Mouse (Mus musculus) erythroblast, embryonic 14.5 days (primary cell): Measurements from ENCODE around the gene Tgfb1. TPM values are rescaled to one million over a fixed set of nuclear protein-coding genes. Genes with fewer than 3 reads are reported as not detected.

Experiments used
- H3K27me3 ChIP-seq: 2 replicates; pipeline ENCODE4 v1.6.1; 2012; ENCODE audit warnings: inconsistent platforms; ENCODE audit not compliant: control insufficient read depth
- H3K36me3 ChIP-seq: 2 replicates; pipeline ENCODE4 v1.6.1; 2012; ENCODE audit warnings: mild to moderate bottlenecking, inconsistent platforms; ENCODE audit not compliant: control insufficient read depth
- H3K4me1 ChIP-seq: 2 replicates; pipeline ENCODE4 v1.6.1; 2012; ENCODE audit warnings: inconsistent platforms; ENCODE audit not compliant: control insufficient read depth
- H3K4me3 ChIP-seq: replicated peaks from 2 replicates; pipeline ENCODE3; 2012; ENCODE audit warnings: moderate library complexity, mild to moderate bottlenecking, inconsistent platforms
- H3K9me3 ChIP-seq: 2 replicates; pipeline ENCODE4 v1.6.1; 2012; ENCODE audit warnings: low read length, inconsistent platforms, mixed read lengths; ENCODE audit not compliant: control insufficient read depth
- GATA1 ChIP-seq: IDR thresholded peaks from 2 replicates; pipeline ENCODE4 v1.6.1; 2012; ENCODE audit warnings: low read length, inconsistent platforms, mixed read lengths
- TAL1 ChIP-seq: IDR thresholded peaks from 3 replicates; pipeline ENCODE4 v1.6.1; 2012; ENCODE audit warnings: low read length, inconsistent platforms, mixed read lengths
- polyA plus RNA-seq: library from polyadenylated mRNA; stranded (reverse); fragments of >175 nt; gene quantifications from 2 replicates; pipeline ENCODE4 v1.2.3, GENCODE M21; 2012

Gene Tgfb1
- polyA plus RNA-seq, 1 experiment = 23.6 TPM

- Histone ChIP-seq H3K4me1 (peaks cover 34% of the 10 kb centered on the region), H3K9me3 (no peaks in the 10 kb centered on the region), H3K36me3 (peaks cover 82% of the 10 kb centered on the region), H3K4me3 (no peak overlapping the region), H3K27me3 (no peaks in the 10 kb centered on the region; the same call in 1 of the 2 replicates)
- TF ChIP-seq GATA1 (no peak), TAL1 (no peak)
Observed at GRCm38 (mm10) chr7:25694104-25694503, 7.3 kb downstream of the Tgfb1 start.

DNA sequence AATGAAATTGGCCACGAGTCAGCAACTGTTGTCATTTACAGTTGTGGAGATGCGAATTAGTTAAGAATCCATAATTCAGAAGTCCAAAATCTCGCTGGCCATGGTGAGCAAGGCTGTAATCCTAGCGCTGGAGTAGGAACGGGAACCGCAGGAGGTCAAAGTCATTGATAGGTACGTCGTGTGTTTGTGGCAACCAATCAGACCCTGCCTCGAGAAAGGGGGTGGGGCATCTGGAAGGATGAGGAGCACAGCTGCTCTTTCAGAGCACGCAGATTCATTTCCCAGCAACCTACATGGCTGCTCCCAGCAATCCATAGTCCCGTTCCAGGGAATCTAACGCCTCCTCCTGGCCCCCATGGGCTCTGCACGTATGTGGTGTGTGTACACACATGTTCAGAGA, 13.0 kb downstream of the Tgfb1 start:
- no peak overlapping the region for H3K4me3 ChIP-seq
- no peak for TF ChIP-seq TAL1
- peaks cover 88% of the 10 kb centered on the region for H3K36me3 ChIP-seq

GRCm38 (mm10) chr7:25700732-25701131, 13.9 kb downstream of the Tgfb1 start:
- H3K27me3 ChIP-seq = no peaks in the 10 kb centered on the region
- no peak overlapping the region for H3K4me3 ChIP-seq
- peaks cover 21% of the 10 kb centered on the region for H3K9me3 ChIP-seq
- H3K36me3 ChIP-seq = peaks cover 88% of the 10 kb centered on the region
- H3K4me1 ChIP-seq = peaks cover 21% of the 10 kb centered on the region
- TF ChIP-seq TAL1 (no peak), GATA1 (no peak)

More for the DNA sequence above, 13.0 kb downstream of the Tgfb1 start:
- peaks cover 17% of the 10 kb centered on the region for H3K4me1 ChIP-seq
- peaks cover 21% of the 10 kb centered on the region for H3K9me3 ChIP-seq
- H3K27me3 ChIP-seq = no peaks in the 10 kb centered on the region

- peaks cover 89% of the 10 kb centered on the region for H3K36me3 ChIP-seq
- no peak overlapping the region for H3K4me3 ChIP-seq
- peaks cover 21% of the 10 kb centered on the region for H3K9me3 ChIP-seq
- TF ChIP-seq GATA1 = no peak
- TF ChIP-seq TAL1 = no peak
- H3K27me3 ChIP-seq = no peaks in the 10 kb centered on the region
- H3K4me1 ChIP-seq = peaks cover 22% of the 10 kb centered on the region
Observed at GRCm38 (mm10) chr7:25702350-25702749, 15.5 kb downstream of the Tgfb1 start.

DNA sequence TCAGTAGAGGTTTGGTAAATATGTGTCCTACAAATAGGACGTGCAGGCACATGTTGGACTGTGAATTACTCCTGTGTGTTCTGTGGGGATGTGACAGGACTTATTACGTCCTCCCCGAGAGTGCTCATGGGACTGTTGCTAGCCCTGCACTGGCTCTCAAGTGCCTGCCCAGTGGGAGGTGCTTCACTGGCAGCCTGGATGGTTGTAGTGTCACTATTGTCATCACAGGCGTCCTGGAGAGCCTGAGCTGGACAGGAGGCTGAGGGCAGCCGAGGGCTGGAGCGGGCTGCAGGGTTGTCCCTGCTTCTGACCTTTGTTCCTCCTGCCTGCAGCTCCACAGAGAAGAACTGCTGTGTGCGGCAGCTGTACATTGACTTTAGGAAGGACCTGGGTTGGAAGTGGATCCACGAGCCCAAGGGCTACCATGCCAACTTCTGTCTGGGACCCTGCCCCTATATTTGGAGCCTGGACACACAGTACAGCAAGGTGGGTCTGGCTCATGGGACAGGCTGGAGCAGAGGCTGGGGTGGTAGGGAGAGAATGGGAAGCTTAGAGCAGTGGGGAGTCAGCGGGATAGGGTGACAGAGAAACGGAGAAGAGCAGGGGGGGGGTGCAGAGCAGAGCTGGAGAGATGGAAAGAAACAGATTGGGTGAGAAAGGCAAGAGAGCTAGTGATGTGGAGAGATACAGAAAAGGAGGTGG, 17.1 kb downstream of the Tgfb1 start:
- H3K36me3 ChIP-seq = peaks cover 81% of the 10 kb centered on the region
- H3K27me3 ChIP-seq = no peaks in the 10 kb centered on the region
- TF ChIP-seq GATA1 (no peak), TAL1 (no peak)
- H3K4me3 ChIP-seq = no peak overlapping the region
- peaks cover 21% of the 10 kb centered on the region for H3K9me3 ChIP-seq
- peaks cover 27% of the 10 kb centered on the region for H3K4me1 ChIP-seq

DNA sequence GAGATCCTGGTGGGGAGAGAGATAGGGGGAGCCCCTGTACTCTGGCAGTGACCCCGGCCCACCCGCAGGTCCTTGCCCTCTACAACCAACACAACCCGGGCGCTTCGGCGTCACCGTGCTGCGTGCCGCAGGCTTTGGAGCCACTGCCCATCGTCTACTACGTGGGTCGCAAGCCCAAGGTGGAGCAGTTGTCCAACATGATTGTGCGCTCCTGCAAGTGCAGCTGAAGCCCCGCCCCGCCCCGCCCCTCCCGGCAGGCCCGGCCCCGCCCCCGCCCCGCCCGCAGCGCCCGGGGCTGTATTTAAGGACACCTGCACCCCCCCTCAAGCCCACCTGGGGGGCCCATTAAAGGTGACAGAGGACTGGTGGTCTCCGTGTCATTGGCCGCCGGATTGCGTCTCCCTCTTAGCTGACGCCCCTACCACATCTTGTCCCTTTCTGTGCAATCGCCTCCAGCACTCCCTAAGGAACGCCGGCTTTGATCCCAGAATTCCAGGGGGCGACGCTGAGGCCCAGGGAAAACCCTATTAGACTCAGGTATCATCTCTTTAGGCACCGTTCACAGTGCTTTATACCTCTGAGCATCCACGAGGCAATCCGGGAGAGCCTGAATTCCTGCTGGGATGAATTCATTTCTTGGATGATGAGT, 18.0 kb downstream of the Tgfb1 start:
- Histone ChIP-seq H3K27me3 (no peaks in the 10 kb centered on the region), H3K4me3 (no peak overlapping the region), H3K9me3 (peaks cover 20% of the 10 kb centered on the region), H3K4me1 (peaks cover 29% of the 10 kb centered on the region), H3K36me3 (peaks cover 78% of the 10 kb centered on the region)
- TF ChIP-seq GATA1 (no peak), TAL1 (no peak)

- no peaks in the 10 kb centered on the region for H3K27me3 ChIP-seq
- H3K36me3 ChIP-seq = peaks cover 75% of the 10 kb centered on the region
- H3K9me3 ChIP-seq = peaks cover 17% of the 10 kb centered on the region
- TF ChIP-seq TAL1 = no peak
- TF ChIP-seq GATA1 = no peak
- no peak overlapping the region for H3K4me3 ChIP-seq
- H3K4me1 ChIP-seq = peaks cover 34% of the 10 kb centered on the region
Observed at GRCm38 (mm10) chr7:25705801-25706251, 19.0 kb downstream of the Tgfb1 start.

GRCm38 (mm10) chr7:25706578-25707170, 19.9 kb downstream of the Tgfb1 start:
- peaks cover 8% of the 10 kb centered on the region for H3K9me3 ChIP-seq
- peaks cover 75% of the 10 kb centered on the region for H3K36me3 ChIP-seq
- H3K4me1 ChIP-seq = peaks cover 36% of the 10 kb centered on the region
- TF ChIP-seq TAL1 = no peak
- no peak for TF ChIP-seq GATA1
- no peaks in the 10 kb centered on the region for H3K27me3 ChIP-seq
- H3K4me3 ChIP-seq = no peak overlapping the region

GRCm38 (mm10) chr7:25707581-25708292, 20.9 kb downstream of the Tgfb1 start:
- Histone ChIP-seq H3K36me3 (peaks cover 77% of the 10 kb centered on the region), H3K4me3 (no peak overlapping the region), H3K4me1 (peaks cover 41% of the 10 kb centered on the region), H3K27me3 (no peaks in the 10 kb centered on the region), H3K9me3 (no peaks in the 10 kb centered on the region)
- TF ChIP-seq GATA1 (no peak), TAL1 (no peak)
